Mouse (Mus musculus) liver, postnatal 0 days (tissue): ENCODE measurements around the gene Apob.

Experiments
- CTCF ChIP-seq: sonication (generic); IDR thresholded peaks from 2 replicates; pipeline ENCODE4 v1.5.1; 2016; ENCODE audit warnings: antibody characterized with exemption, low read depth
- EP300 ChIP-seq: IDR thresholded peaks from 2 replicates; pipeline ENCODE4 v1.6.1; 2016; ENCODE audit warnings: antibody characterized with exemption, low read depth, mild to moderate bottlenecking

DNA sequence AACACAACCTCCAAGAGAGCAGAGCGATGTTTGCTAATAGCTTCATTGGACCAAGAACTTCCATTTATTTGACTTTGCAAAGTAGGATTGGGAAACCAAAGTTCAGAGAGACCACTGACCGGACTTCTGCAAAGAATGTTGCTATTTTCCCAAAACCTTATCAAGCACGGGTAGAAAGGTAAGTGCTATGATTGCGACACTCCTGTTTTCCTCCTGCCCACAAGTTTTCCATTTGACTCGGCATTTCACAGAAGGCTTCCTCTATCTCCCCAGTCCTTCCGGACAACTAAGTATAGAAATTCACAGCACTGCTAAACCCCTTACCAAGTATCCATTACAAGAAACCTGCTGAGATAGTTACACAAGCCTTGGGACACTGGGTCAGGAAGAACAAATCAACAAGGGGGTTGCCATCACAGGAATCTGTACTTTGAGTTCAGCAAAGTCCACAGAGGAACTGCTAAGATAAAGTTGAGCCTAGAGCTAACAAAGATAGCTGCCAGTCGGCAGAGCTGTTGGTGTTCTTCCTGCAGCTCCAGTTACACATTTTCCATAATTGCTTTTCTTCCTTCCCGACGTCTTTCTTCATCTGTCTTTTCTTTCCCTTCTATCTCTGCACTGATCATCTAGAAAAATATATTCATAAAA lies 27.2 kb upstream of the Apob start:
- no peak for TF ChIP-seq CTCF
- TF ChIP-seq EP300: peak; percentile 66; the same call in 1 of the 2 replicates
